Mouse (Mus musculus) forebrain, postnatal 0 days (tissue): ENCODE data around the gene Myo16. TPM values are rescaled to one million over a fixed set of nuclear protein-coding genes. Genes with fewer than 3 reads are reported as not detected.

Source experiments
- ATAC-seq: fragments of 200-750 bp; cut with Nextera tagmentation; 2 replicates; pipeline ENCODE4 v1.8.0; 2017; ENCODE audit warnings: mild to moderate bottlenecking, moderate library complexity
- DNase-seq: peaks from one replicate; pipeline ENCODE4 v3.0.0-alpha.2; 2015
- H3K27ac ChIP-seq: fragments of 300-500 bp; sonication (generic); 2 replicates; pipeline ENCODE4 v1.5.1; 2014; ENCODE audit warnings: low read depth, mild to moderate bottlenecking, antibody characterized with exemption, low read length, moderate library complexity, mixed read lengths
- H3K27me3 ChIP-seq: fragments of 300-500 bp; sonication (generic); 2 replicates; pipeline ENCODE4 v1.6.1; 2014; ENCODE audit warnings: mild to moderate bottlenecking, low read length, mixed read lengths; ENCODE audit not compliant: insufficient read depth
- H3K36me3 ChIP-seq: fragments of 300-500 bp; sonication (generic); 2 replicates; pipeline ENCODE4 v1.6.1; 2014; ENCODE audit warnings: mild to moderate bottlenecking, moderate library complexity; ENCODE audit not compliant: insufficient read depth
- H3K4me1 ChIP-seq: fragments of 300-500 bp; sonication (generic); 2 replicates; pipeline ENCODE4 v1.6.1; 2014; ENCODE audit warnings: antibody characterized with exemption; ENCODE audit not compliant: insufficient read depth
- H3K4me2 ChIP-seq: fragments of 300-500 bp; sonication (generic); 2 replicates; pipeline ENCODE4 v1.6.1; 2014; ENCODE audit warnings: low read depth, mild to moderate bottlenecking, moderate library complexity
- H3K4me3 ChIP-seq: fragments of 300-500 bp; sonication (generic); 2 replicates; pipeline ENCODE4 v1.5.1; 2014; ENCODE audit warnings: low read depth, low read length, mixed read lengths
- H3K9ac ChIP-seq: fragments of 300-500 bp; sonication (generic); 2 replicates; pipeline ENCODE4 v1.6.1; 2014; ENCODE audit warnings: mild to moderate bottlenecking
- H3K9me3 ChIP-seq: fragments of 300-500 bp; sonication (generic); 2 replicates; pipeline ENCODE4 v1.6.1; 2016; ENCODE audit warnings: low read length
- CTCF ChIP-seq: sonication (generic); IDR thresholded peaks from 2 replicates; pipeline ENCODE4 v1.5.1; 2016; ENCODE audit warnings: antibody characterized with exemption, control low read depth, low read depth
- WGBS: fragments of 180-500 bp; shearing (Covaris S2); extraction: QIAGEN DNeasy Blood & Tissue Kit; methylation state at CpG from one replicate; pipeline ENCODE4 v1.1.7; 2014; 5-methylcytosine and 5-hydroxymethylcytosine counted together
- polyA plus RNA-seq: library from polyadenylated mRNA; unstranded; fragments of >200 nt; fragmentation: Nextera tagmentation; extraction: Ambion mirVana; gene quantifications from 2 replicates; pipeline ENCODE4 v1.2.1, GENCODE M21; 2015
- total RNA-seq: library from RNA; depleted of rRNA; stranded (reverse); fragments of >200 nt; gene quantifications from 2 replicates; pipeline ENCODE4 v1.2.3, GENCODE M21; 2014

Gene Myo16
- total and polyA plus RNA-seq, 2 experiments from 2014 or later: 5.5 to 58.6 TPM

- Histone ChIP-seq H3K9ac (no peak overlapping the region), H3K4me1 (no peaks in the 10 kb centered on the region), H3K27ac (no peak overlapping the region), H3K9me3 (no peaks in the 10 kb centered on the region), H3K4me2 (no peak overlapping the region), H3K27me3 (no peaks in the 10 kb centered on the region), H3K4me3 (no peak overlapping the region), H3K36me3 (no peaks in the 10 kb centered on the region)
- no peak for TF ChIP-seq CTCF
- WGBS: 92% methylated on average over 8 of the region's 8 CpGs
- DNase-seq (no peak), ATAC-seq (no peak)
These were observed 392.8 kb downstream of the Myo16 start for GRCm38 (mm10) chr8:10546519-10546918.

GRCm38 (mm10) chr8:10548003-10548584 lies 394.4 kb downstream of the Myo16 start:
- no peak for ATAC-seq
- Histone ChIP-seq H3K4me2 (no peak overlapping the region), H3K9ac (no peak overlapping the region), H3K27me3 (no peaks in the 10 kb centered on the region), H3K9me3 (no peaks in the 10 kb centered on the region), H3K36me3 (no peaks in the 10 kb centered on the region), H3K4me3 (no peak overlapping the region), H3K27ac (no peak overlapping the region), H3K4me1 (no peaks in the 10 kb centered on the region)
- no peak for DNase-seq
- 41% methylated on average over 9 of the region's 9 CpGs for WGBS
- TF ChIP-seq CTCF: no peak

- TF ChIP-seq CTCF: no peak
- Histone ChIP-seq H3K9ac (no peak overlapping the region), H3K9me3 (no peaks in the 10 kb centered on the region), H3K27ac (no peak overlapping the region), H3K4me3 (no peak overlapping the region), H3K4me2 (no peak overlapping the region), H3K36me3 (0 out of 2 replicates have a peak, but pooled peaks cover under 1% of the 10 kb centered on the region), H3K4me1 (no peaks in the 10 kb centered on the region), H3K27me3 (no peaks in the 10 kb centered on the region)
- no peak for DNase-seq
- 91% methylated on average over 3 of the region's 3 CpGs for WGBS
- ATAC-seq: no peak
These were observed 395.7 kb downstream of the Myo16 start for GRCm38 (mm10) chr8:10549434-10549833.

- Histone ChIP-seq H3K27me3 (no peaks in the 10 kb centered on the region), H3K4me1 (no peaks in the 10 kb centered on the region), H3K27ac (no peak overlapping the region), H3K4me2 (no peak overlapping the region), H3K36me3 (0 out of 2 replicates have a peak, but pooled peaks cover 4% of the 10 kb centered on the region), H3K4me3 (no peak overlapping the region), H3K9ac (no peak overlapping the region), H3K9me3 (no peaks in the 10 kb centered on the region)
- WGBS: 55% methylated on average over 7 of the region's 7 CpGs
- DNase-seq: no peak
- no peak for TF ChIP-seq CTCF
- no peak for ATAC-seq
These were observed 404.2 kb downstream of the Myo16 start for GRCm38 (mm10) chr8:10557961-10558360.

- DNase-seq (no peak), ATAC-seq (no peak)
- H3K27me3 ChIP-seq: no peaks in the 10 kb centered on the region
- no peak overlapping the region for H3K27ac ChIP-seq
- no peak overlapping the region for H3K4me2 ChIP-seq
- H3K4me3 ChIP-seq: no peak overlapping the region
- H3K9me3 ChIP-seq: no peaks in the 10 kb centered on the region
- H3K4me1 ChIP-seq: no peaks in the 10 kb centered on the region
- 0 out of 2 replicates have a peak, but pooled peaks cover 2% of the 10 kb centered on the region for H3K36me3 ChIP-seq
- no peak for TF ChIP-seq CTCF
- H3K9ac ChIP-seq: no peak overlapping the region
- WGBS: 93% methylated on average over 6 of the region's 6 CpGs
These were observed 405.8 kb downstream of the Myo16 start for GRCm38 (mm10) chr8:10559479-10559878.

- Histone ChIP-seq H3K27ac (no peak overlapping the region), H3K4me1 (no peaks in the 10 kb centered on the region), H3K36me3 (no peaks in the 10 kb centered on the region), H3K4me3 (no peak overlapping the region), H3K9me3 (no peaks in the 10 kb centered on the region), H3K9ac (no peak overlapping the region), H3K27me3 (no peaks in the 10 kb centered on the region), H3K4me2 (no peak overlapping the region)
- ATAC-seq (no peak), DNase-seq (no peak)
- no peak for TF ChIP-seq CTCF
- 69% methylated on average over 5 of the region's 5 CpGs for WGBS
These were observed 407.9 kb downstream of the Myo16 start for GRCm38 (mm10) chr8:10561616-10562015.

GRCm38 (mm10) chr8:10562046-10562445 lies 408.3 kb downstream of the Myo16 start:
- H3K4me2 ChIP-seq: no peak overlapping the region
- no peak overlapping the region for H3K9ac ChIP-seq
- TF ChIP-seq CTCF: no peak
- H3K9me3 ChIP-seq: no peaks in the 10 kb centered on the region
- no peak overlapping the region for H3K4me3 ChIP-seq
- no peaks in the 10 kb centered on the region for H3K27me3 ChIP-seq
- 66% methylated on average over 13 of the region's 13 CpGs for WGBS
- no peaks in the 10 kb centered on the region for H3K4me1 ChIP-seq
- no peak overlapping the region for H3K27ac ChIP-seq
- ATAC-seq (no peak), DNase-seq (no peak)
- no peaks in the 10 kb centered on the region for H3K36me3 ChIP-seq
